Mouse (Mus musculus): ENCODE results near the gene Krtap19-4.

Gene Krtap19-4

GRCm38 (mm10) chr16:88884989-88885388, at the start of gene Krtap19-4:
Krtap19-4 (minus strand) TSS chr16:88885089.
- DNase-seq (ENCODE audit: low spot score in 2 of 2): no peak

DNA sequence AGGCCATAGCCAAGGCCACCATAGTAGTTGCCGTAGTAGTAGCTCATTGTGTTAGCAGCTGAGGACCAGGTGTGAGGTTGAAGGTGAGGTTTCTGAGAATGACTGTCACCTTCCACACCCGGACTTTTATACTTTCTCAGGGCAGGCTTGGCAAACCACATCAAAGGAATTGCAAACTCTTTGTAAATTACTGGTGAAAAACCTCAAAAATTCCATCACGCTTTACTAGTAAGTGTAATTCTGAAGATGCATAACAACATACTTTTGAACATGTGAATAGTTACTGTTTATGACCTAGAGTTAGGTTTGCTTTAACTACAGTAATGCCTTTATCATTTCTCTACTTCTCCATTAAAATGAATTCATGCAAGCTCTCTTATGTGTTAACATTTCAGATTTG, 47.3 kb upstream of the Krtap19-4 start, which contains the start of gene Krtap19-9b:
Gene Krtap19-9b (minus strand): TSS at position 101 of the 400 bp plus-strand sequence.
- DNase-seq (ENCODE audit: low spot score in 2 of 2): no peak

DNA sequence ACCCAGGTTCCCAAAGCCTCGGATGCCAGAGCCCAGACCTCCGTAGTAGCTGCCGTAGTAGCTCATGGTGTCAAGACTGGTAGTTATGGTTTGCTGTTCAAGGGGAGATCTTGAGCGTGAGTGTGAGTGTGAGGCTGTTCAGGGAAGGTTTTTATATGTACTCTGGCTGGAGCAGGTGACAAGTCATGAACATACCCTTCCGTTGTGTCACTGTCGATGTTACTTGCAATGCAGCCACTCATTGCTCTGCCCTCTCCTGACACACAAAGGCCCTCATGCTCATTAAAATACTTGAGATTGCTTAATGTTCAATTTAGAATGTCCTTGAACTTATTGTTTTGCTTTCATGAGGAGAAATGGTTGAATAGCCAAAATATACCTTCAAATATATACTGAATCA, 11.5 kb upstream of the Krtap19-4 start, which contains the start of gene Krtap19-5:
Gene Krtap19-5 (minus strand): TSS at position 101 of the 400 bp plus-strand sequence.
- DNase-seq (ENCODE audit: low spot score in 2 of 2): no peak

DNA sequence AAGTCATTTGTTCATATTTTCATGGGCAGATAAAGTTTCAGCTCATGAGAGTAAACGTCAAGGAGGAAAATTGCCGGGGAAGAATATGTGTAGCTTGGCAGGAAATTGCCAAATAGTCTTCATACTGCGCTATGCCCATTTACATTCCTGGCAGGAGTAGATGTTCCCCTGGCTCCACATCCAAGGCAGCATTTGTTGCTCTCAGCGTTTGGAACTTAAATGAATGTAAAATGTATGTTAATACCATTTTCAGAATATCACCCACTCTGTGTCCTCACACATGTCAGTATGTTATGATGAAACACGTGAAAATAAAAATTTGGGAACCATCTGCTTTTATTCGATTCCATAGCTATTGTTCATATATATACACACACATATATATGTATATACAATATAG, 2.0 kb upstream of the Krtap19-4 start:
- no peak for DNase-seq (ENCODE audit: low spot score in 2 of 2)

- no peak for DNase-seq (ENCODE audit: low spot score in 2 of 2)
Measured at GRCm38 (mm10) chr16:88877938-88878337, 7.0 kb downstream of the Krtap19-4 start, which contains the start of gene Krtap19-3. Krtap19-3 (minus strand) TSS chr16:88878038.

- no peak for DNase-seq (ENCODE audit: low spot score in 2 of 2)
Measured at GRCm38 (mm10) chr16:88874169-88874568, 10.7 kb downstream of the Krtap19-4 start, which contains the start of gene Krtap19-2. Krtap19-2 (minus strand) TSS chr16:88874269.

DNA sequence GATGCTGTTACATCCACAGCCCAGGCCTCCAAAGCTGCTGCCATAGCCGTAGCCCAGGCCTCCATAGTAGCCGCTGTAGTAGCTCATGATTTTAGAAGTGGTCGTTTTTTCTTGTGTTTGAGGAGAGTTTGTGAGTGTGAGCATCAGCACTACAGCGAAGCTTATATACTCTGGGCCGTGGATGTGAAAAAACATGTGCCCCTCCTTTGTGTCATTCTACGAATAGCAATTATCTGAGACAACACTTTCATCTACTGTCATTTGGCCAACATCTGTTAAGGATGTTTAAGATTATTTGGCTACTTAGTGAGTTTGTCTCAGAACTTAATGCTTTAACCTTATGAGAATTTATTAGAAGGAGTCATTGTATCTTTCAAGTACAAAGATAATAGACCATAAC, 15.6 kb downstream of the Krtap19-4 start, which contains the start of gene Krtap19-1:
Gene Krtap19-1 (minus strand): TSS at position 101 of the 400 bp plus-strand sequence.
- DNase-seq (ENCODE audit: low spot score in 2 of 2): no peak

- DNase-seq (ENCODE audit: low spot score in 2 of 2): no peak
Measured at GRCm38 (mm10) chr16:88864887-88865407, 19.9 kb downstream of the Krtap19-4 start.

- no peak for DNase-seq (ENCODE audit: low spot score in 2 of 2)
Measured at GRCm38 (mm10) chr16:88851450-88851849, 33.4 kb downstream of the Krtap19-4 start.

GRCm38 (mm10) chr16:88848558-88848957, 36.3 kb downstream of the Krtap19-4 start:
- no peak for DNase-seq (ENCODE audit: low spot score in 2 of 2)

- DNase-seq (ENCODE audit: low spot score in 2 of 2): no peak
Measured at GRCm38 (mm10) chr16:88847363-88847762, 37.5 kb downstream of the Krtap19-4 start.
